Mouse (Mus musculus): ENCODE results near the gene Olig3.

The Olig3 gene

GRCm38 (mm10) chr10:19356071-19356583, at the start of gene Olig3:
Olig3 (plus strand) TSS chr10:19356533.
- ATAC-seq (ENCODE audit: insufficient number of reproducible peaks, low FRiP score, low TSS enrichment): no peak

GRCm38 (mm10) chr10:19309681-19310395, 46.5 kb upstream of the Olig3 start:
- no peak for ATAC-seq (ENCODE audit: insufficient number of reproducible peaks, low FRiP score, low TSS enrichment)

- no peak for ATAC-seq (ENCODE audit: insufficient number of reproducible peaks, low FRiP score, low TSS enrichment)
These were observed 45.9 kb upstream of the Olig3 start for GRCm38 (mm10) chr10:19310471-19310870.

GRCm38 (mm10) chr10:19317962-19318812, 38.1 kb upstream of the Olig3 start:
- no peak for ATAC-seq (ENCODE audit: insufficient number of reproducible peaks, low FRiP score, low TSS enrichment)

GRCm38 (mm10) chr10:19321781-19322180, 34.6 kb upstream of the Olig3 start:
- no peak for ATAC-seq (ENCODE audit: insufficient number of reproducible peaks, low FRiP score, low TSS enrichment)

- no peak for ATAC-seq (ENCODE audit: insufficient number of reproducible peaks, low FRiP score, low TSS enrichment)
These were observed 27.0 kb upstream of the Olig3 start for GRCm38 (mm10) chr10:19329191-19329777.

- ATAC-seq (ENCODE audit: insufficient number of reproducible peaks, low FRiP score, low TSS enrichment): no peak
These were observed 22.9 kb upstream of the Olig3 start for GRCm38 (mm10) chr10:19333425-19333824.

- ATAC-seq (ENCODE audit: insufficient number of reproducible peaks, low FRiP score, low TSS enrichment): no peak
These were observed 17.4 kb upstream of the Olig3 start for GRCm38 (mm10) chr10:19338695-19339630.

GRCm38 (mm10) chr10:19344039-19344438, 12.3 kb upstream of the Olig3 start:
- no peak for ATAC-seq (ENCODE audit: insufficient number of reproducible peaks, low FRiP score, low TSS enrichment)

- no peak for ATAC-seq (ENCODE audit: insufficient number of reproducible peaks, low FRiP score, low TSS enrichment)
These were observed 7.0 kb upstream of the Olig3 start for GRCm38 (mm10) chr10:19349326-19349725.

- no peak for ATAC-seq (ENCODE audit: insufficient number of reproducible peaks, low FRiP score, low TSS enrichment)
These were observed 4.1 kb upstream of the Olig3 start for GRCm38 (mm10) chr10:19352006-19352877.

GRCm38 (mm10) chr10:19352878-19353301, 3.4 kb upstream of the Olig3 start:
- no peak for ATAC-seq (ENCODE audit: insufficient number of reproducible peaks, low FRiP score, low TSS enrichment)

- ATAC-seq (ENCODE audit: insufficient number of reproducible peaks, low FRiP score, low TSS enrichment): no peak
These were observed 2.7 kb upstream of the Olig3 start for GRCm38 (mm10) chr10:19353631-19354030.

- ATAC-seq (ENCODE audit: insufficient number of reproducible peaks, low FRiP score, low TSS enrichment): no peak
These were observed 2.2 kb upstream of the Olig3 start for GRCm38 (mm10) chr10:19354146-19354545.

- ATAC-seq (ENCODE audit: insufficient number of reproducible peaks, low FRiP score, low TSS enrichment): no peak
These were observed 1.3 kb upstream of the Olig3 start for GRCm38 (mm10) chr10:19355076-19355475.

GRCm38 (mm10) chr10:19356720-19357641, 648 bp downstream of the Olig3 start:
- no peak for ATAC-seq (ENCODE audit: insufficient number of reproducible peaks, low FRiP score, low TSS enrichment)

GRCm38 (mm10) chr10:19357848-19358247, 1.5 kb downstream of the Olig3 start:
- ATAC-seq (ENCODE audit: insufficient number of reproducible peaks, low FRiP score, low TSS enrichment): no peak

All from cerebellum, adult (tissue).